Mouse (Mus musculus) myocyte (in vitro differentiated cells): ENCODE results near the gene Tmem117.

Source experiments
- CEBPB ChIP-seq: IDR thresholded peaks from 2 replicates; pipeline ENCODE4 v1.6.1; 2011; ENCODE audit warnings: mild to moderate bottlenecking, moderate library complexity; ENCODE audit not compliant: poor library complexity, insufficient read depth, severe bottlenecking
- POLR2A ChIP-seq: IDR thresholded peaks from one replicate; pipeline ENCODE4 v1.6.1; 2011; ENCODE audit warnings: low read depth, mild to moderate bottlenecking, control low read depth, moderate library complexity; ENCODE audit not compliant: insufficient read length
- POLR2AphosphoS2 ChIP-seq: IDR thresholded peaks from one replicate; pipeline ENCODE4 v1.6.1; 2011; ENCODE audit warnings: low read depth, control low read depth; ENCODE audit not compliant: insufficient read length

DNA sequence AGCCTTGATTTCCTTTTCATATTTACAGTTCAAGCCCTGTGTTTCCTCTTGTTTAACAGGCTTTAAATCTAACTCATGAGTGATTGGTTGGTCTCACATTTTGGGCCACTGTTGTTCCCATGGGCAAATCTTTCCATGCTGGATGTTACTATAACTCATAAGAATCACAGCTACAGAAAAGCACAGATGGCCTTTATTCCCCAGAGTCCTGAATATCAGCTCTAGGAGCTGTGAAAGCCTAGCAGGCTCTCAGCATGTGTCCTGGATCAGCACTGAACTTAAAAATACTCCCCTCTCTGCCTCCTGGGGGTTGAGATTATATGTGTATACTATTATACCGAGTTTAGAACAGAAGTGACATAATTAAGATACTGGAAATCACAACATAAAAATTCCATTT lies 292.6 kb downstream of the Tmem117 start:
- TF ChIP-seq POLR2A (no peak), POLR2AphosphoS2 (no peak), CEBPB (no peak)
